Mouse (Mus musculus): Measurements from ENCODE around the gene Rab3d.

- TF ChIP-seq CTCF (IDR thresholded peaks at IDR 0.05) (no peak), EP300 (IDR thresholded peaks at IDR 0.05) (no peak)
Measured at GRCm38 (mm10) chr9:21944267-21944666, 26.3 kb upstream of the Rab3d start.
